Mouse (Mus musculus) kidney, postnatal 36 days (tissue): ENCODE data around the gene Pparg.

Source experiments
- DNase-seq, 2 experiments: peaks; one replicate each; pipeline ENCODE4 v3.0.0; 2021 to 2022; ENCODE audit warnings: mixed read lengths in 2 of 2

The Pparg gene

GRCm38 (mm10) chr6:115511447-115511846 is 150.7 kb downstream of the Pparg start:
- DNase-seq = no peak

GRCm38 (mm10) chr6:115513207-115513606 is 152.5 kb downstream of the Pparg start:
- no peak for DNase-seq

- no peak for DNase-seq
These were observed 157.2 kb downstream of the Pparg start for GRCm38 (mm10) chr6:115517904-115518303.

- DNase-seq = no peak
These were observed 157.6 kb downstream of the Pparg start for GRCm38 (mm10) chr6:115518352-115518751.

- no peak for DNase-seq
These were observed 158.5 kb downstream of the Pparg start for GRCm38 (mm10) chr6:115519275-115519699.

GRCm38 (mm10) chr6:115521923-115522322 is 161.2 kb downstream of the Pparg start:
- DNase-seq = no peak

- DNase-seq = peak; percentile 13 to 27
These were observed 162.0 kb downstream of the Pparg start for GRCm38 (mm10) chr6:115522691-115523146.

GRCm38 (mm10) chr6:115523201-115523600 is 162.4 kb downstream of the Pparg start:
- peak in 1 of 2 experiments; percentile 14 for DNase-seq

- no peak for DNase-seq
These were observed 163.8 kb downstream of the Pparg start for GRCm38 (mm10) chr6:115524449-115524990.

- no peak for DNase-seq
These were observed 166.7 kb downstream of the Pparg start for GRCm38 (mm10) chr6:115527418-115527817.

GRCm38 (mm10) chr6:115528372-115528771 is 167.6 kb downstream of the Pparg start:
- no peak for DNase-seq

- DNase-seq = peak; percentile 24 to 55
These were observed 173.9 kb downstream of the Pparg start for GRCm38 (mm10) chr6:115534617-115535016.

- DNase-seq = no peak
These were observed 175.4 kb downstream of the Pparg start for GRCm38 (mm10) chr6:115536169-115536568.

- peak; percentile 66 to 82 for DNase-seq
These were observed 178.1 kb downstream of the Pparg start for GRCm38 (mm10) chr6:115538645-115539429.
